Mouse (Mus musculus) megakaryocyte, adult 5-6 weeks (primary cell): ENCODE results near the gene Rac2. TPM values are rescaled to one million over a fixed set of nuclear protein-coding genes. Genes with fewer than 3 reads are reported as not detected.

Experiments
- ATAC-seq: 2 replicates; pipeline ENCODE4 v1.8.0; 2016; ENCODE audit warnings: mild to moderate bottlenecking, inconsistent platforms; ENCODE audit not compliant: poor library complexity, severe bottlenecking
- total RNA-seq, 2 experiments: library from RNA; stranded (forward) in 1 of 2; stranded (reverse) in 1 of 2; fragments of 153-499, 151-499 nt in 1 of 2; fragments of 221-1000, 200-1000 nt in 1 of 2; gene quantifications; 2 replicates each; pipeline versions ENCODE4 v1.2.3 to v1.2.4; 2015 to 2017

Gene Rac2
- total RNA-seq, 2 experiments from 2014 or later = 416 to 637 TPM

DNA sequence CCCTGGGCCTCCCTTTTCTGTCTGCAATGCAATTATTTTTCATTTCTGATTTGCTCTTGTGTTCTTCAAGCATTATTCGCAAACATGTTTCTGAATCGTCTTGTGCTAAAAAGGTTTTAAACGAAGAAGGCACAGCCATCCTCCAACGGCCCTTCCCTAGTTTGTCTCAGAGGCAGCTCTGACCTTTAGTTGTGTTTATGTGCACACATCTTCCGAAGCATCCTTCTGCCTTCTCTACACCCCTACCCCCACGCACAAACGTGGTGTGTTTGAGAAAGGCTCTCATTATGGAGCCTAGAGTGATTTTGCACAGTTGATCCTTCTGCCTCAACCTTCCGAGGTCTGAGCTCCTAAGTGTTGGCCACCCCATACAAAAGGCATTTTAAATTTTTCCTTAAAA is 23.9 kb downstream of the Rac2 start:
- ATAC-seq = no peak

DNA sequence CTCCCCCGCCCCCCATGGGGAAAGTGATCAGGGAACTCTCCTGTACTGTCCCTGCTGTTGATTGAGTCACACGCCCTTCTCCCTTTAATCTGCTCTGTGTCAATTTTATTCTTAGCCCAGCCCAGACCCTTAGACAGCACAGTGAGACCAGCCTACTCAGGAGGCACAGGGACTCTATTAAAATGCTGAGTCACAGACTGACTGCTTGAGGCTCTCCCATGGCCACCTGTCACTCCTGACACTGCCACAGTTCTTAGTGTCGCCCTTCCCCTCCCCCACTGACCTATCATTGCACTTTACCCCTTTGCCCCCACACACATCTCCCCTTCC is 24.3 kb downstream of the Rac2 start:
- no peak for ATAC-seq

GRCm38 (mm10) chr15:78547415-78548335 is 24.9 kb downstream of the Rac2 start:
- ATAC-seq = no peak

DNA sequence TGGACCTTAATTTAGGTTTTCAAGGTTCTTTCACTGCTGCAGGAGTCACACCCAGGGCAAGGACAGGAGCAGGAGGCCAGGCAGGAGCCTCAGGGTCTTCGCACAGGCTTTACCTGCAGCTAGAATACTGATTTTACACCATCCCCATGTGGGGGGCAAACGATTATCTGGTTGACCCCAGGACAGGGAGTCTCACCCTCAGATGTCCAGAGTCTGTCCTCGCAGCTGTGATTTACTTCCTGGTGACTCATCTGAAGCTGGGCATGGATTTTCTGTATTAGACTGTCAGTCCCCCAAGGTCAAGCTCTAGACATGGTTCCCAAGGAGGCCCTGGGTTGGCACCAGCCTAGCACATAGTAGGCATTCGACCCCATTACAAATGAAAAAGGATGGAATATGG is 26.5 kb downstream of the Rac2 start:
- ATAC-seq = no peak

DNA sequence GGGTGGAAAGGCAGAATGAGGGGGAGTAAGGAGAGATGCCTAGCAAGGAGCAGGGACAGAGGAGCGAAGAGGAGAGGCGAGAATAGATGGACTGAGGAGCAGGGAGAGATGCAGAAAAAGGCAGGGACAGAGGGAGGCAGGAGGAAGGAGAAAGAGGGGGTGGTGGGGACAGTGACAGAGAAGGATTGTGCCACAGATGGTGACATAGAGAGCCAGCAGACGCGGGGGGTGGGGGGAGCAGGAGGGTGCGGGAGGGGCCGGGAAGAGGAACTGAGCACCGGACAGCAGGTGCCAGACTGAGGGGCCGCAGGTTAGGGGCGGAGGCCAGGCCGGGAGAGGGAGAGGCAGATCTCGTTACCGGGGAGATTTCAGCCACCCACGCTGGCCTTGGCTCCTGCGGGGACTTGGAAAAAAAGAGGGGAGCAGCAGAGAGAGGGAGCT is 28.0 kb downstream of the Rac2 start, which contains the start of gene Sstr3:
TSS of gene Sstr3 (minus strand) at position 125 of the 441 bp plus-strand sequence.
- peak; percentile 47; the same call in 1 of the 2 replicates for ATAC-seq

DNA sequence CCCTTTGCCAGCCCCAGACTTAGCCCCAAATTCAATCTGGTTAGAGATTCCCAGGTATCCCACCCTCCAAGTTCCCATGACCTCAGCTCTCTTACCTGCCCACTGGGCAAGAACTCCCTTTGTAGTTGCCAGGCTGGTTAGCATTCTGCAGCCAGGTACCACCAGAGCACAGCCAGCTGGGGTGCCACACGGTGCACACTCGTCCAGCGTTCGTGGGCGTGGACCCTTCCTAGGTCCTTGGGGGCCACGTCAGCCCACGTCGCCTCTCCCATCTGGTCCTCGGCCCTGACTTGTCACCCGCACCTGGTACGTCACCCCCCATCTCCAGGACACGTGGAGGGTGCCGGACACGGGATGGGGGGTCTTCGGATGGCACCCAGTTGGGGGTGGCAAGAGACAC is 28.5 kb downstream of the Rac2 start:
- no peak for ATAC-seq

GRCm38 (mm10) chr15:78542767-78543303 is 29.7 kb downstream of the Rac2 start:
- no peak for ATAC-seq

GRCm38 (mm10) chr15:78542098-78542766 is 30.4 kb downstream of the Rac2 start:
- no peak for ATAC-seq

DNA sequence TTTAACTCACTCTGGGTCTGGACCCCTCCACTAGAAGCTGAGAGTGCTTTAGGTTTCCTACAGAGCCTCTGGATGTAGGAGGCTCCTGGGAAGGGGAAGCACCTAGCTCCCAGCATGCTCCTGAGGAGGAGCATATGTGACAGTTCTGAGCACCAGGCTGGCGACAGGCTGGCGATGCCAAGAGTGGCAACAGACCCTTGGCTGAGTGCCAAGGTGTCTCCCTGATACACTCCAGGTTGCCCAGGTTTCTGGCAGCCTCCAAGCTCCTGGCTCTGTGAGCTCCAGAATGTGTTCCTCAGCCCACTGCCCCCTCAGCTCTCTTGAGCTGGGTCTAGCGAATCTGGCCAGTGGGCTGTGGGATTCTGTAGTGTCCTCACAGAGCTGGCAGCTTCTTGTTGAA is 31.0 kb downstream of the Rac2 start:
- no peak for ATAC-seq

GRCm38 (mm10) chr15:78541036-78541435 is 31.5 kb downstream of the Rac2 start:
- ATAC-seq = no peak

- ATAC-seq = no peak
These were observed 36.7 kb downstream of the Rac2 start for GRCm38 (mm10) chr15:78535723-78536421.

GRCm38 (mm10) chr15:78533346-78533835 is 39.2 kb downstream of the Rac2 start:
- no peak for ATAC-seq

DNA sequence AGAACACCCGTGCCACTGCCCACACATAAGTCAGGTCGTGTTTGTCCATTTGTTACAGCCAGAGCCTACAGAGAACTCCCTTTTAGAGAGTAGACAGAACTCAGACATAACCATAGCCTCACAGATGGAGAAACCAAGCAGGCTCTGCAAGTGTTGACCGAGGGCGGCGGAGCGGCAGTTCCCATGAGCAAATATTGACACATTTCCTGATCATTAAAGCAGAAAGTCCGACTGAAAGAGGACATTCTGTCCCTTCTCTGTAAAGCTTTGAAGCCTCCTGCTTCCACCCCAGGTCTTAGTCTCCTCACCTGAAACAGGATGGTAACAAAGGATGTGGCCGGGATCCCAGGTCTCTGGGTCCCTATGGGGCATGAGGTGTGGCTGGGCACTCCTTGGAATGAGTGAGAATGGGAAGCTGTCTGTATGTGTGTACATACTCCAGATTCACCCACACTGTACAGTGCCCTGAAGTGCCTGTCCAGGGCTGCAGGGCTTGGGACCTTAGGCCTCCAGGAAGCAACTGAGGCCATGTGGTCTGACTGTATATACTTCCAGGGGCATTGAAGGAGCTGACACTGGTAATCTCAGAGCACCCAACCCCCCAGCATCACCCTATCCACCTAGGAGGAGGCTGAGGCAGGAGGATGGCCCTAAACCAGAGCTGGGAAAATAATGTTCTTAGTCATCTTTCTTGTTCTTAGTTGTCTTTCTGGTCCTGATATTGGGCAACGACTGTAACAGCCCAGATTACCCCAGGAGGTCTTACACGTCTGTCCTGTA is 39.8 kb downstream of the Rac2 start:
- ATAC-seq = no peak

DNA sequence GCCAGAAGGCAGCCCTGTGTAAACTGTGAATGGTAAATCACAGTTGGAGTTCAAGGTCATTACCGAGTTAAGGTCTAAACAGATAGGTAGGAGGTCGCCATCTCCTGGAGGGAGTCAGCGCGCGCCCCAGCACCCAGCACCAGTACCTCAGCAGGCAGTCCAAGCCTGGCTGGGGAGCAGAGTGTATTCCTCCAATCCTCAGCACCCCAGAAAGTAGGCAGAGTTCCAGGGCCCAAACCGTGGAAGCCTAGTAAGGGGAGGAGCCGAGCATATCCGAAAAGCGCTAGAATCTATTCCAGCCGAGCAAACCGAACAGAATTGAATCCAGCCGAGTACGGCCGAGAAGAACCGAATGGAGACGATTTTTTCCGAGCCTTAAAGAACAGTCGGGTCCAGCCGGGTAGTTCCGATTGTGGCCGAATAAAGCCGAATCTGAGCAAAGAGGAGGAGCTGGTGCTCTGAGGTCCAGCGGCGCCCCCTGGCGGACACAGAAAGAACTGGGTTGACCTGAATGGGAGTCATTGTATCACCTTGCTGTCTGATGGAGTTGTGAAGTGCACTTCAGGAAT is 40.6 kb downstream of the Rac2 start:
- peak; percentile 90 for ATAC-seq

DNA sequence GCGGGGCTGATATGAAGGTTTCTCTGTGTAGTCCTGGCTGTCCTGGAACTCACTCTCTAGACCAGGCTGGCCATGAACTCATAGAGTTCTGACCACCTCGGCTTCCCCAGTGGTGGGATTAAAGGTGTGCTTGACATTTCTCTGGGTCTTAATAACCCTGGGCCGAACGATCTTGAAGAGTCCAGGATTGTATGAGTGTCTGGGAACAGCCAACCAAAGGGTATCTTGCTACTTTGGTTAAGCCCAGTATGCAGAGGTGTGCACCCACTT is 41.2 kb downstream of the Rac2 start:
- no peak for ATAC-seq

GRCm38 (mm10) chr15:78530671-78531450 is 41.7 kb downstream of the Rac2 start, which contains the start of gene C1qtnf6:
TSS of gene C1qtnf6 (minus strand) at chr15:78531416.
- no peak for ATAC-seq

DNA sequence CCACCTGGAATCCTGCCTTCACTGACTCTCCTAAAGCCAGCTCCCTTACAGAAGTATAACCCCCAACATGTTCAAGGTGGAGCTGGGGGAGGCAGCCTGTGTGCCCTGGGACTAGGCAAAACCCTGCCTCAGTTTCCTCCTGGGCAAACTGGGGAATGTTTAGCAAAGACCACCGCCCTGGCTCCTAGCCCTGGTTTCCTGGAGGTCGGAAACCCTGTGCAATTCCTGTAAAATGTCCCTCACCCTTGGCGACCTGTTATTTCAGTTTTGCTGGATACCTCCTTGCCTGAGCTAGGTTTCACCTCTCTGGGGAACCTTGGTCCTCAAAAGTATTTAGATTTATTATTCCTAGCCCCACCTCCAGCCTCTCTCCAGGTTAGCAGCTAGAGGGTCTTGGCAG is 42.4 kb downstream of the Rac2 start:
- no peak for ATAC-seq

- ATAC-seq = no peak
These were observed 43.1 kb downstream of the Rac2 start for GRCm38 (mm10) chr15:78529428-78529990.
